Mouse (Mus musculus): Measurements from ENCODE around the gene Grk5.

Grk5 gene

DNA sequence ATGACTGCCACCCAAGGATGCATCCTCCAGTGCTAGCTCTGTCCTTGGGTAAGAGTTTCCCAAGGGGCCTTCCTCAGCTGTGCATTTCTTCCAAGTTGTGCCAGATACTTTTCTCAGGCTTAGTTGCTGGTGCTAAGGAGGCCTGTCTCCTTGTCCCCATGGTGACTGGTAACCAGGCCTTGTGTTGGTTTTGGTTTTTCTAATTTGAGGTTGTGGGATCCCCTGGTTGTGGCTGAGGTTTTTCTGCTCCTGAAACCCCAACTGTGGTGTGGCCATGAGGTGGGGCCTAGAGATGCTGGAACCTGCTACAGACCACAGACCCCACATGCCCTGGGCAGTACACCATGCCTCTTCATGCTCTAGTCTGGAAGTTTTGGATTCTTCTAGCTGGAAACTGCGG, 90.0 kb downstream of the Grk5 start:
- DNase-seq (ENCODE audit: low read depth), result no peak

DNA sequence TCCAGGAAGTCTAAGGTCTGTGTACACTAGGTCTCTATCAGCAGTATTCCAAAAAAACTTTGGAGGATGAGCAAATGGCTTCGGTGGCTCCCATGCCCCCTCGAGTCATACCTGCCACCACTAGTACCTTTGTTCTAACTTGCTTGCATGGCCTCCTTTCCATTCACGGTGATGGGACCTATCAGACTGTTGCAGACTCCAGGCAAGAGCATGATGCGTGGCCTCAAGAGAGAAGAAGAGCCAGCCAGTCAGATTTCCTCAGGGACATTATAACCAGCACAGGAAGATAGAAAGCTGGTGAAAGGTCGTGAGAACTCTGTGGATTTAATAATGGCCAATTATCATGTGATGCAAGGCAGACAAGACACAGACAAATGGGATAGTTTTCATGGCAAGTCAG, 91.8 kb downstream of the Grk5 start:
- no peak for DNase-seq (ENCODE audit: low read depth)

DNA sequence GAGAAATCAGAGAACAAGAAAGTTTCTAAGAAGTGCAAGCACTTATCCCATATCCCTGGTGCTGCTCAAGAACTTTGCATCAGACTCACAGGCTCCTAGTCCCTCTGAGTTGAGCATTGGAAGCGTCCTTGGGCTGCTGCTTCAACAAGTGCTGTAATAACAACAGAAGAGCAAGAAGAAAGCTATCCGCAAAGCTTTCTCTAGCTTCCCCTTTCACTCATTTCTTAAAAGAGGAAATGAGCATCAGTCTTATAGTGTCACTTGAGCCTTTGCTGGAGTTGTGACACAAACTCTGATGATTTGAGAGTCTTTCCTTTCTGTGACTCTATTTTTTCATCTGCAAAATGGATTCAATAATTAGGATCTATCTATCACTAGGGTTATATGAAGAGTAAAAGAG, 92.3 kb downstream of the Grk5 start:
- no peak for DNase-seq (ENCODE audit: low read depth)

DNA sequence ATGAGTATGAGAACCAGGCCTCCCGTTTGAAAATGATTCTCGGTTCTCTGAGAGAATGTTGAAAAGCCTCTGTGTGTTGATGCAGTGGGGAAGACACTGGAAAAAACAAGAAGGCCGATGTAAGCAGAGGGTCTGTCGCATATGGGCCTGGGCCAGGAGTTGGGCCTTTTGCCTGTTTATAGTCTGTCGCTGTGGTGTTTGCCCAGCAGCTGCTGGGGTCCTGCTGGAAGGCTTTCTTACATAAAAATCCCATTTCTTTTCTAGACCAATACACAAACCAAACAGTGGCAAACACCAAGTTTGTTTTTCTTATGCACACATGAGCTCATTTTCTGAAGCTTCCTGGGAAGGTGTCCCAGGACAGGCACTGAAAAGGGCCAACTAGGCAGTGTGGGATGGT, 100.2 kb downstream of the Grk5 start:
- DNase-seq (ENCODE audit: low read depth), result no peak

DNA sequence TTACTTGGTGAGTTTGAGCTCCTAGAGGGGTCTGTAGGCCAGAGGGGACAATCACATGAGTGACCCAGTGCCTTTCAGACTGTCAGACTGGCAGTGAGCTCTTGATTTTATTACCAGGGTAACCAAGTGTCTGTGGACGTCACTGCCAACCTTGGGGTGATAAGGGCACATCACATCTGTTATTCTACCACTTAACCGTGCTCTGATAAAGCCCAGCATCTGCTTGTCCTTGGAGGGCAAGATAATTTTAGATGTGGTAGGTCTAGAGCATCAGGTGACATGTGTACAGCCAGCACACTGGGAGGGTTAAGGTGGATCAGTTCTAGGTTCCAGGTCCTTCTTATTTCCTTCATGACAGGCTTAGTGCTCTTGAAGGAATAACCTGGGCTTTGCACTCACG, 104.7 kb downstream of the Grk5 start:
- DNase-seq (ENCODE audit: low read depth), result peak; percentile 60

DNA sequence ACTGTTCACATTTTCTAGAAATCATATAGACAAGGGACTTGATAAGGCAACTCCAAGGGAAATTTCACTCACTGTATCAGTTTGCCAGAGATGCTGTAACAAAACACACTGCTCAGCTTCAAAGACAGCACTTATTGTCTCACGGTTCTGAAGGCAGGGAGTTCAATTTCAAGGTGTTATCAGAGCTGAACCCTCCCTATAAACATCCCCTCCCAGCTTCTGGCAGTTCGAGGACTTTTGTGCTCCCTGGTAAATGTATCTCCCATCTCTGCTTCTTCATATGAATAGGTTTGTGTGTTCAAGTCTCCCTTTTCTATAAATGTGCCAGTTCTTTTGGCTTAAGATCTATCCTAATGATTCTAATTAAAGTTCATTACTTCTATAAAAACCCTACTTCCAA, 105.3 kb downstream of the Grk5 start:
- no peak for DNase-seq (ENCODE audit: low read depth)

DNA sequence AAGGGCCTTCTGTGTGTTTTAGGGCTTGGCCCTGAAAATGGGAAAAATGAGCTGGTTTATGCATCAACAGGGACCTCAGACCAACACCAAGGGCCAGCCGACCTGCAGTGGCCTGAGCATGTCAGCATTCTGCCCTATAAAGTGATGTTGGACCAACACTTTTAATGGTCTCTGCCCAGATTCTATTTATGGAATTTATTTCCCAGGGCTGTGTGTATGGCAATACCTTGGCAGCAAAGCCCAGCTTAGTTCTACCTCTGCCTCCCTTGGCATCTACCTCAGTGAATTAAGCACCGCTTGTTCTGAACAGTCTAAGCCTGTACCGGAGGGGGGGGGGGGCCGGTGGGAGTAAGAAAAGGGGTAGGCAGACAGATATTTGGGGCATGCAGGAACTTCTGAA, 108.2 kb downstream of the Grk5 start:
- no peak for DNase-seq (ENCODE audit: low read depth)

DNA sequence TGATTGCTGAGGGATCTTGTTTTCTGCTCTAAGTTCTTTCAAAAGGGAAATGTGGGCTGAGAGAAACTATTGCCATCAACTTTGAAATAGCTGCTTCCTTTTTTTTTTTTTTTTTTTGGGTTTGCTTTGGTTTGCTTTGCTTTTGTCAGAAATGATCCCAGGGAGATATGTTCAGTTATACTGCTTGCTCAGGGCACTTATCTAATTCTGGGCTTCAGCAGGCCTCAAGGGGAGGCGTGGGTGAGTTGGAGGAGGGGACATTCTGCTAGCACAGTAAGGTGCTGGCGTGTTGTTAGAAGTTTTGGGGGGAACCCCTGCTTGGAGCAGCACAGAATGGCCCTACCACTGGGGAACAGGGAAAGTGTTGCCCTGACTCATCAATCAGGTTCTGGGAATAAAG, 110.1 kb downstream of the Grk5 start:
- DNase-seq (ENCODE audit: low read depth), result no peak

DNA sequence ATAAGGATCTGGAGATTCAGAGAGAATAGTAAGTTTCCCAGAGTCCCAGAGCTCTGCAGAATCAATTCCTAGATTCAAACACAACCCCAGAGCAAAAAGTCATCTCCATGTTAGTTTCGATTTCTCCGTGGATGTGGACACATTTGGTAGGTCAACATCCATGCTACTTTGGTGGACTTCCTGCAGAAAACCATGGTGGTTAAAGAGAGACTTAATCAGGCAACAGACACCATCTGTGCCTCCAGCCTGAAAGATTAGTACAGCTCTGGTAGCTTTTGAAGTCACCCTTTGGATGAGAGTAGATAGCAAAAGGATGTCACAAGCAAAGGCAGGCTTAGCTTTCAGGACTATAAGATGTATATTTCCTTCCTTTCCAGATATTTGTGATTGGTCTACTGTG, 111.4 kb downstream of the Grk5 start:
- no peak for DNase-seq (ENCODE audit: low read depth)

DNA sequence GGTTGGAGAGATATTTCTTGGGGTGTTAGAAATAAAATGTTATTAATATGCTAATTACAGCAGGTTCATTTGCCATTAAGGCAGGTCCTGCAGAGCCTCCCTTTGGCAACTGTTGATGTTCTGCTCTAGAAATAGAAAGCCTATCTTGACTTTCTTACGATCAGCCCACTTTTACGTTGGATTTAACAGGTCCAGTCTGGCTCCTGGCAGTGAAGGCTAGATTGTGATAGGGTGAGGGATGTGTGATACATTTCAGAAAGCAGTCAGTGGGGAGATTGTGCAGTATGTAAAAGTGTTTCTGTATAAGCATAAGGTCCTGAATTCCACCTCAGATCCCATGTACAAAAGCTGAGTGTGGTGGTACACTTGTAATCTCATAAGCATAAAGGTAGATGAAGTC, 119.7 kb downstream of the Grk5 start:
- DNase-seq (ENCODE audit: low read depth), result no peak

DNA sequence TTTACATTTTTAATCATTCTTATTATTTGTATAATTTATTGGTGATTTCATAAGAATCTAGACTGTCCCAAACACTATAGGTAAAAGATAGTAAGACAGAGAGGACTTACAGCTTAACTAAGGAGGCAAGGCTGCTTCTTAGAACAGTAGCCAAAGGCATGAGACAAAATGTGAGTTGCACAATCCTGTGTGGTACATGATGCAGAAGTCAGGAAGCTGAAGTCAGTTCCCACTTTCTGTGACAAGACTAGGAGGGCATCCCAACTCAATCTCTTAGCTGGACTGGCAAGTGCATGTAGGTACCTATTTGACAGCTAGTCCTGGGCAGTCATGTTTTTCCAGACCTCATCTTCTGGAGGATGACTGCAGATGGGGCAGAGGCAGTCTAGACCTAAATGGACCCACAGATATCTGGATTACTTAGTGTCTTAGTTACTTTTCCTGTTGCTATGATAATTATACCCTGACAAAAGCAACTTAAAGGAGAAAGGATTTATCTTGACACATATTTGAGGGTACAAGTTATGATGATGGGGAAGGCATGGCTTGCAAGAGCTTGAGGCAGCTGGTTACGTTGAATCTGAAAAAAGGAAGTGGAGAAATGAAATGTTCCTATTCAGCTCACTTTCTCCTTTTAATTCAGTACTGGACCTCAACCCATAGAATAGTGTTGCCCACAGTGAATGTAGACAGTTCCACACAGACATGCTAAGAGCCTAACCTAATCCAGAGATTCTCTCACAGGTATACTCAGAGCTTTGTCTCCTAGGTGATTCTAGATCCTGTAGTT, 128.1 kb downstream of the Grk5 start:
- DNase-seq (ENCODE audit: low read depth), result no peak

DNA sequence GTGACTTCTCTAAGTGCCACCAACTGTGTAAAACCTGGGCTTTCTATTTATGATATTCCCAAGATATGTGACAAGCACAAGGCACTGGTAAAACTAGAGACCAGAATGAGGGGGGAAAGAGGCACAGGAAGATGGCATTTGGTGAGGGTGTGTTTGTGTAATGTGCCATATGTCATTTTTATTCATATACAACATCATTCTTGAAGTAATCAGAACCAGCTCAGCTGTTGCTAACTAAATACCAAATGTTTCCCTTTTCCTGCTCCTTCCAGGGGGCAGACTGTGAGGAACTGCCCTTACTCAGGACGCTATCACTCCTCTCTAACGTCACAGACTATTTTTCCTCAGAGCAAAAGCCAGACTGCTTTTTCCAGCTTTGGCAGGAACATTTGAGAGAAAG, 132.0 kb downstream of the Grk5 start:
- DNase-seq (ENCODE audit: low read depth), result no peak

DNA sequence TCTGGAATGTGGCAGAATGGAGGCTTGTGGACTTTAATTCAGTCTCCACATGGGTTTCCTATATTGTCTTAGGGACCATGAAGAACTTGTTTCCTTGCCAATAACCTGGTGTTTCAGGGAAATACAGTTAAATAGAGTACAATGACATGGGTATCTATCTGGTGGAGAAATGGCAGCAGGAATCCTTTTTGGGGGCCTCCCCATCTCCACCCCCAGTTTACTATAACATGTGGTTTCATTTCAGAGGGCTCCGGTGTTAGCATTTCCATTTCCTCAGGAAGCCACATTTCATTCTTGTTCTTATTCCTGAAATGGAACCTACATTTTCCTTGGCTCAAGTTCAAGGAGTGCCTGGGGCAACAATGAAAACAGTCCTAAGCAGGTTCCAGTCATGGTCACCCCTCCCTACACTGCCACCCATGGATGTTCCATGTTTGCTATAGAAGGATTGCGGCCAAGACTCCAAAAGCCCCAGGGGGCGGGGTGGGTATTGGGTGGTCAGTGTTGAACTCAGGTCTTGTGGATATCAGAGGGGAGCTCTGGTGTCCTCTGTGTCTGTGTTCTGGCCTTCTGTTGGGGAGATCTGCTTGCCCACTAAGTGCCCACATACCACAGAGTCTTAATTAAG, 132.5 kb downstream of the Grk5 start:
- no peak for DNase-seq (ENCODE audit: low read depth)

DNA sequence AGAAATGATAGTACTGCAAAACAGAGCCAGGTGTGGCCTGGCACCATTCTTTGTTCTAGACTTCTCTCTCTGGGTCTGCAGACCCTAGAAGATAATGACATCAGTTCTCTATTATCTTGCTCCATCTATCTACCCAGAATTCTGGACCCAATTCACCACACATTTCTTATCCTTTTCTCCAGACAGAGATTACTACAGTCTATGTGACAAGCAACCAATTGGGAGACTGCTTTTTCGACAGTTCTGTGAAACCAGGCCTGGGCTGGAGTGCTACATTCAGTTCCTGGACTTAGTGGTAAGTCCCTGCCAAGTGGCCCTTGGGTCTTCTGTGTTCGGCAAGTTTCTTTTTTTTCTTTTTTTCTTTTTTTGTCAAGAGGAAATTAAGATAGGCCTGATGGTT, 142.0 kb downstream of the Grk5 start:
- peak; percentile 21 for DNase-seq (ENCODE audit: low read depth)

DNA sequence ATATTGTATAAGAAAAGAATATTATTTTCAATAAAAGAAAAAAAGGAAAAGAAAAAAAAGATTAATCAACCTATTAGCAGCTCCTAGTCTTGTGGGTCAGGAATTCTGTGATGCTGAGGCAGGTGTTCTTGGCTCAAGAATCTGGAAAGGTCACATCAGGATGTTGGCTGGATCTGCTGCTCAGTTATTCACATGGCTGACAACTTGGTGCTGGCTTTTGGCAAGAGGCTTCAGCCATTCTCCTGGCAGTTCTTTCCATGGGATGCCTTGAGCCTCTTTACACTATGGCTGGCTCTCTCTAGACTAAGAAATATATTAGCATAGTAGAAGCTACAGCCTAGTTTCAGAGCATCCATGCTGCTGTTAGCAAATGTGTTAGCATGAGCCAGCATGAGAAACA, 149.6 kb downstream of the Grk5 start:
- no peak for DNase-seq (ENCODE audit: low read depth)

DNA sequence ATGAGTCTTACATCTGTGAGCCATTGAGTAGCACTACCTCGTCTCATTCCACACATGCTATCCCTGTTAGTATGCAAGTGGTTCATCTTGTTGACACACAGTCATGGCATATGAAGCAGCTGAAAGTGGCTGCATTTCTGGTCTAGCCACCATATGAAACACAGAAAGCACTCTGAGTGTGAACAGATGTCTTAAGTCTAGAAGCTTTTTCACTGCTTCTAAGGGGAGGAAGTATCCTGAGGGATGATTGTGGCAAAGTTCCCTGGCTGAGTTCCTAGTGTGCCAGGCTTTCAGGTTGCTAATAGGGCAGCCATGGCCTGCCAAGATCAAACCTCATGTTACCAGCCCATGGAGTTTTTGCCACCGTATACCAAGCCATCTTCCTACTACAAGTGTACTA, 159.1 kb downstream of the Grk5 start:
- DNase-seq (ENCODE audit: low read depth), result no peak

DNA sequence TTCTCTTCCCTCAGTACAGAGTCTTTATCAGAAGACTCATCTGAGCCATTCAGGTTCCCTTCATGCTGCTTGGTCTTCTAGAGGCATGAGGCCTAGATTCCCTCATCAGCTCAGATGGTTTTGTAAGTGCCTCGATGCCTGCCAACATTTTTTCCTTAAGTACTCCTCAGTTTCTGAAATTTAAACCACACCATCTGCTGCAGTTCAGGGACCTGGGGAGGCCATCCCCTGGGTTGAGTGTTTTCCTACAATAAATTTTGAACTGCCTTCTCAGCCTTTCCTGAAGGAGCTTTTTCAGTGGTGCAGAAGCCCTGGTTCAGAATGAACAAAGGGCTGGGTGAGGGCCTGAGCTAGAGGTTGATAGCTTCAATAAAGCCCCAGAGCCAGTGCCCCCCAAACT, 159.9 kb downstream of the Grk5 start:
- DNase-seq (ENCODE audit: low read depth), result no peak

DNA sequence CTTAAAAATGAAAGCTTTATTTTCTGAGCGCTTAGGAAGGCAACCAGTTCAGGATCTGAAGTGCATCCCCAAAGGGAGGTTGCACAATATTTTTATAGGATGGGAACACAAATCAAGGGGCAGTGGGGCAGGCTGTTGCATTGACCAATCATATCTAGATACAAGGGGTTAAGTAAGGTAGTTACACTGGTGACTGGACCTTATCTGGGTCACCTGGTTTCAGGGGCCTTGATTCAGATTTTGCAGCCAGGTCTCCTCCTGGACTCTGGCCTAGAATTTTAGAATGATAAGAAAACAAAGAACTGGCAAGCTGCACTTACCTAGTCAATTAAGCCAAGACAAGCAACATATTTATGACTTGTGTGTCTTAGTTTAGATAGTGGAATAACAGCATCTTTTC, 161.6 kb downstream of the Grk5 start:
- no peak for DNase-seq (ENCODE audit: low read depth)

DNA sequence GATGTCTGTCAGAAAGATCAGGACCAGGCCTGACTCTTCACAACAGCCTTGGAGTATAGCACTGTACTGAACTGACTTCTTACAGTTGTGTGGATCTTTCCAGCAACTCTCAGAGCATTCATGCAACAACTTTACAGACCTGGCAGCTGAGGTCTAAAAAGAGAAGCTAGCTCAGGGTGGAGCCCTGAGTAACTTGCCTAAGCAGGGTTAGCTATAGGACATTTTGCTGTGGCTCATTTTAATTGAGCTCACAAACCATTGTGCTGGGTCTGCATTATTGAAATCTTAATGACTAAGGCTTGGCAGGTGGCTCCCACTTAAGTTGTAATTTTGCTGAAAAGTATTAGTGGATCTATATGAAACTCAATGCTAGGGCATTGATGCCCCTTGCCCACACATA, 162.5 kb downstream of the Grk5 start:
- DNase-seq (ENCODE audit: low read depth), result no peak

DNA sequence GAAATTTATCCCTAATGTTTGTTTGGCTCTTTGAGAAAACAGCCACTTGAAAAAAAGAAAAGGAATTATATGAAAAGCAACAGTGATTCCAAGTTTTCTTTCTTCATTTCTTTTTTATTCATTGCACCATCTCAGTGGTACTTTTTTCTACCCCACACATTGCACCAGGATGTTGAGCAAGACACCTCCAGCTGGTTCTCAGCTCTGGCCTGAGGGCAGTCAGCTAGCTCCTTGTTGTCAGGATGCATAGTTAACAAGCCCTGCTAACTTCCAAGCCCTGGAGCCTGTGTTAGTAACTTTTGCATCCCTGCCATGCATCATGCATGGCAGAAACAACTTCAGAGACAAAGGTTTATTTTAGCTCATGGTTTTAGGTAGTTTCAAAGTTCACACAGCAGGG, 163.2 kb downstream of the Grk5 start:
- DNase-seq (ENCODE audit: low read depth), result no peak

DNA sequence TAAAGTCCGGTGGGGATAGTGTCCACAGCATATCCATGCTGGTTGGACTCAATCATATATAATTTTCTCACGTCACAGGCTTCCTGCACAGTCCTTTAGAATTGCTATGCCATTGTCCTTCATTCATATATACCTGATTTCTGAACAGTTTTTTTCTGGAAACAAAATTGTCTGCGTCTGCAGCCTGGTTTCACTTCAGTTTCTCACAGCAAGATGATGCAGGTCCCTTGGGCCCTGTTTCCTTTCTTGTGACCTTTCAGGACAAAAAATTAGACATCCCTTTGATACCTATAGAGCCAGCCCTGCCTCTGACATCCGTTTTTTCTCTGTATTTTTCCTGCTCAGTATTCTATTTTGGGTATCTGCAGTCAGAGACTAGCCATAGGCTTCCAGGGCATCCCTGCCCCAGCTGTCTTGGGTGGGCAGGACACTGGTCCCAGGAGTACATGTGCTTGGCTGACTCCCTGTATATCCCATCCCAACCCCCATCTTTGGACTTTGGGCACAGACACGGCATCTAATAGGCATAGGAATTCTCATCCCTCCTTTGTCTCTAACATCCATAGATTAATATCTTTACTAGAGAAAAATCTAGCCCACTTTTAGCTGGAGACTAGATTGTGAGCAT, 167.3 kb downstream of the Grk5 start:
- no peak for DNase-seq (ENCODE audit: low read depth)

DNA sequence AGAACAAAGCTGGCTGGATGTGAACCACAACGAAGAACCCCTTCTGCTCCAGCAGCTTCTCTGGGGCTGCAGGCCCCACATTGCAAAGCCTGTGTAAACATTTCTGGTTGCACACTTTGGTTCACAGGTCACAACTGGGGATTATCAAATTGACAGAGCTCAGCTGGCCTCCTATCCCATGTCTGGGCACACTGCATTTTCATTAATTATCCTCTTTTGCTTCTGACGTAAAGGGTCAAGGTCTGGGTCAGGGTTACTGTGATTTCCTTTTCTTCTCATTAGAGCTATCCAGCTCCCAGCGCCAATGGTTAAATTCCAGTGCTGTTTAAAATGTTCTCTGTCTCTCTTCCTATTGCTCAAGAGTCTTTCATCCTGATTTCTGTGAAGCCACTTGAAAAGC, 168.0 kb downstream of the Grk5 start:
- no peak for DNase-seq (ENCODE audit: low read depth)

DNA sequence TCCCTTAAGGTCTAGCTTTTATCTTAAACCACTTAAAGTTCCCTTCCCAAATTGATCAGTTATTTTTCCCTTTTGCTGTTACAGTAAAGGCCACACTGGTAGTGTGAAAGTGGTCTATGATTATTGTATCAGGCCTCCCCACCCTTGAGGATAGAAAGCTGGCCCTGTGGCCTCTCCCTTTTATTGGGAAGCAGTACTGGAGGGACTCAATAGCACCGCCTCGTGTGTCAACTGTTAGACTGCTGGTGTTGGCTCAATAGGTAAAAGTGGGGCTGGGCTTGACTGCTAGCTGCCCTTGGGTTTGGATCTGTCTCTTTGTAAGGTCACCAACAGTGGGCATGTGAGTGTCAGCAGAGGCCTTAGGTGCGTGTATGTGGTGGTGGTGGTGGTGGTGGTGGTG, 174.8 kb downstream of the Grk5 start:
- DNase-seq (ENCODE audit: low read depth), result no peak

DNA sequence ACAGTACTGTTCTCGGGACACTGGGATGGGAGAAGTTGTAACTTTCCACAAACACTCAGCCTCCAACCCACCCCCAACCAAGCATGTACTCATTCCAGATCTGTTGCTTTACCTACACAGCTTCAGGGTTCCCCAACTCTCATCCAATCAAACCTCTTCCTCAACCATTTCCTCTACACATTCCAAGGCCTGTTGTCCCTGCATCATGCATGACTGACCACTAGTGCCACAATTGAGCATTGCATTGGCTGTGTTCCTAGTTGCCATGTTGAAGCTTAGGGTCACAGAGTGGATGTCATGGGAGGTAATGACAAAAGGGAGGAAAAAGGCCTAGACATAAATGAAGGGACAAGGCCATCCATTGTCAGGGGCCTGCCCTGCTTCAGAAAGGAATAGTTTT, 175.5 kb downstream of the Grk5 start:
- no peak for DNase-seq (ENCODE audit: low read depth)
